Mouse (Mus musculus): ENCODE results near the gene Rad9b.

DNA sequence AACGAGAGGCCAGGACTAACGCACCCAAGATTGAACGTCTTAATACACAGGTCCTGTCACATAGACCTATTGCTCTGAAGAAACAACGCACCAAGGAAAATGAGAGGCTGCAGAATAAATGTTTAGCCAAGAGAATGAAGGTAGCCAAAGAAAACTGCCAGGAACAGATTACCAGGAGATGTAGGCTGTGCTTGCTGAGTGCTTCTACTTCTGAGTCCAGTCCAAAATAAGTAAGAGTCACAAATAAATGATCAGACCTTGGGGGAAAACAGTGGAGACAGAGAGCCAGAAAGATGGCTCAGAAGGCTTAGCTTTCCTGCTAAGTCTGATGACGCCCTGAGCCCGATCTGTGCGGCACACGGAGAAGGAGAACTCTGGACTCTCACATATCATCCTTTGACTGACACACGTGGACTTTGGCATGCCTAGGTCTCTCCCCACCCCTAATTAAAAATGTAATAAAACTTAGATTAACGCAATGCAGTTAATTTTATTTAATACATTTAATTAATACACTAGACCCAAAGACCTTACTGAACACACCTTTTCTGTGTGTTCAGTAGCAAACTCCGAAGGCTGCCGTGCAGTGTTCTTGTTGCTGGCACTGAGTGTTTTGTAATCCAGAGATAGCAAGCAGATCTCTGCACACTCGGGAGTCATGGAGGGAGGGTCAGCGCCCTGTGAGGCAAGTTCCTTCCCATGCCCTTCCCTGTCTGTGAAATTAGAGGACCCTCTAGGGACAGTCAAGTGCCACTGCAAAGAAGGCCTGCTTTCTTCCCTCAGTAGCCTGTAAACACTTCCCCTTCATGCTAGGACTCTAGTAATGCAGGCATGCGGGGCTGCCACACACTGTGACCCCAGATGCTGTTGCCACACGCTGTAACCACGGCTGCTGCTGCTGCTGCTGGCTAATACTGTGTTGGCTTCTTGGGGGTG is 51.0 kb downstream of the Rad9b start:
- TF ChIP-seq GATA1 (IDR thresholded peaks at IDR 0.05; ENCODE audit: borderline replicate concordance, low read length) (no peak), FLI1 (IDR thresholded peaks at IDR 0.05; ENCODE audit: low read length) (no peak)

Measured in megakaryocyte, embryonic 14.5 days (primary cell).